Mouse (Mus musculus): ENCODE results near the gene Cdc7. TPM values are rescaled to one million over a fixed set of nuclear protein-coding genes. Genes with fewer than 3 reads are reported as not detected.

The Cdc7 gene
- 48.1 and 49.3 TPM in 2 replicates for polyA plus RNA-seq (2015; fragmentation: Nextera tagmentation; extraction: Ambion mirVana)

- Histone ChIP-seq H3K9me3 (no peaks in the 10 kb centered on the region), H3K4me3 (peak within 1 kb of the TSS; percentile 98), H3K9ac (peak within 1 kb of the TSS; percentile 91), H3K36me3 (replicated peaks) (no peaks in the 10 kb centered on the region), H3K27ac (peak within 1 kb of the TSS; percentile 83), H3K4me1 (peaks cover 17% of the 10 kb centered on the region), H3K4me2 (peak within 1 kb of the TSS; percentile 65), H3K27me3 (replicated peaks) (no peaks in the 10 kb centered on the region)
- WGBS: 4% methylated on average over 54 of the region's 54 CpGs
- ATAC-seq (replicated peaks): peak; percentile 95
Measured at GRCm38 (mm10) chr5:106963584-106964512, at the start of gene Cdc7. Gene Cdc7 (plus strand): TSS chr5:106964322.

DNA sequence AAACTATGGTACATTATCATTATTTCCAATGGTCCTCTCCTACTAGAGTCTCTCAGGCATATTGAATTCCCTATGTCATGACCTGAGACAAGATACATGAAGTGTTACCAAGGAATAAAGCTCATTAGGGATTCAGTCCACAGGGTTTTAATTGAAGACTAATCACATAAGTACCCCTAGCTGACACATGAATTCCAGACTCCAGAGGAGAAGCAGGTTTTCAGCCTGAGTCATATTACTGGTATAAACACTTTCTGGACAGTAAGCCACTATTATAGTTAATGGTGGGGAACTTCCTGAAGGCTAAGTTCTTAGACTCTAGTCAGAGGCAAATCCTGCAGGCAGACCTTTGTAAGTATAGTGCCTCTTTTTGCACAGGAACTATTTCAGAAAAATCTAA, 44.8 kb upstream of the Cdc7 start:
- H3K36me3 ChIP-seq (replicated peaks): no peaks in the 10 kb centered on the region
- H3K9ac ChIP-seq: no peak overlapping the region
- H3K4me1 ChIP-seq: no peaks in the 10 kb centered on the region
- no peaks in the 10 kb centered on the region for H3K9me3 ChIP-seq
- H3K4me2 ChIP-seq: no peak overlapping the region
- H3K27ac ChIP-seq: no peak overlapping the region
- no peaks in the 10 kb centered on the region for H3K27me3 ChIP-seq (replicated peaks)
- no peak for ATAC-seq (replicated peaks)
- no peak overlapping the region for H3K4me3 ChIP-seq

DNA sequence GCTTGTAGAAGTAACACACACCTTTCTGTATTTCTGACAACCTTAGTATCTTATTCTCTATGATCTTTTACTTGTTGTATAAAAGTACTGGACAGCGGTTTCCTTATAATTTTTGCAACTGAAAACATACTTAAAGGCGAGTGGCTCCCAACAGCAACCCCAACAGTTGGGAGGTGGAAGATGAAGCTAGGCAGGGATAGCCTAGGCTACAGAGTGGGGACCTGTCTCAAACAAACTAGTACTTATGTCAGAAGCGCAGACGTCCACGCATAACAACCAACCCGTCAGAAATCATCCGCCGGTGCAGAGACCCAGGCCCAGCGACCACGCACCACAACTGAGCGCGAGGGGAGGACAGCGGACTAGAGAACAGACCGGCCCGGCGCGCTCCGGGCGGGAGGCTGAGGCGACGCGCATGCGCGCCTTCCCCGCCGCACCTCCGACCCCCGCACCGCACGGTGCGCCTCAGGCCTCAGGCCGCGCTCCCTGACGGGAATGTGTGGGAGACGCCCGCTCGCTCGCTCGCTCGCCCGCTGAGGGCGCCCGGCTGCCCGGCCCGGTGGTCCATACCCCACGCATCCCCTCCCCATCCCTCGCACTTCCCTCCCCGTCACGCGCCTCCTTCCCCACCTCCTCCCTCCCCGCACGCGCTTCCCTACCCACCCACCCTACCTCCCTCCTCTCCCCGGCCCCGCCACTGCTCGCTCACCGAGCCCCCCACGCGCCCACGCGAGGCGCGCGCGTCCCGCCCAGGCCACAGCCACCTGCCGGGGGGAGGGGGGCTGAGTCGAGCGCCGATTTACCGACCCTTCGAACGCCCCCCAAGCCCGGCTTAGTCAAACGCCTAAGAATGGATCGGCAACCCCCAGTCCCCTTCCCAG, 38.4 kb upstream of the Cdc7 start, which contains the start of gene Hfm1:
Hfm1 (minus strand) TSS at position 834 of the 881 bp plus-strand sequence.
- WGBS: 1% methylated on average over 63 of the region's 76 CpGs
- peak within 1 kb of the TSS; percentile 55 for H3K4me3 ChIP-seq
- H3K9ac ChIP-seq: peak within 1 kb of the TSS; percentile 59
- H3K4me1 ChIP-seq: peaks cover 7% of the 10 kb centered on the region
- no peaks in the 10 kb centered on the region for H3K36me3 ChIP-seq (replicated peaks)
- H3K27ac ChIP-seq: peak within 1 kb of the TSS; percentile 90
- H3K27me3 ChIP-seq (replicated peaks): no peaks in the 10 kb centered on the region
- H3K9me3 ChIP-seq: no peaks in the 10 kb centered on the region
- peak; percentile 98 for ATAC-seq (replicated peaks)
- H3K4me2 ChIP-seq: peak within 1 kb of the TSS; percentile 51

DNA sequence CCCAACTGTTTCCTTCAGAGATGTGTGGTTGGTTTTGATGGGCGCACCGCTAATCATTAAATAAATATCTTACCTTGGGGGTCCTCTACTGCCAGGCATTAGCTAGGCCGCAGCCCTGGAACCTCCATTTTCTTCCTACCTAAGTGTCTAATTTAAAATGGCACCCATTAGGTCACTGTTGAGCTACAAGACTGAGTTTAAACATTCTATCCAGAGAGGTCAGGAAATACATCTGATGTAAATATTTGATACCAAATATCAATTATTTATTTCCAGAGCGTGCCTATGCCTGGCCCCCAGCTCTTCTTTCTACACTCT, 37.8 kb upstream of the Cdc7 start:
- Histone ChIP-seq H3K9ac (peak overlapping the region; percentile 59), H3K27me3 (replicated peaks) (no peaks in the 10 kb centered on the region), H3K27ac (peak overlapping the region; percentile 90), H3K4me3 (peak overlapping the region; percentile 55), H3K9me3 (no peaks in the 10 kb centered on the region), H3K4me2 (peak overlapping the region; percentile 51), H3K4me1 (peaks cover 7% of the 10 kb centered on the region), H3K36me3 (replicated peaks) (no peaks in the 10 kb centered on the region)
- no peak for ATAC-seq (replicated peaks)
- WGBS: 24% methylated on average over 4 of the region's 4 CpGs

DNA sequence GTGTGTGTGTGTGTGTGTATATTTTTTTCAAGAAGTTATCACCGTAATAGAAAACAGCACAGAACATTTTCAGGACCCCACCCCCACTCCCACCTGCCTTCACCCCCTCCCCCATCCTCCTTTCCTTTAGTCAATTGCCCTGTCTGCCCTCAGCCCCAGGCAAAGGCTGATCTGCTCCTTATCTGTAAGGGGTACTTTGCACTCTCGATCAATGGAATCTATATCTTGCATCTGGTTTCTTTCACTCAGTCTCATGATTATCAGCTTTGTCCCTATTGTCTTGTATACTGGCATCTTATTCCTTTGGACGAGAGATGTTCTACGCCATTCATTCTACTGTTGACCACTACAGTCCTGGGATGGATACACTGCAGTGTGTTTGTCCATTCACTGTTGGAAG, 36.1 kb upstream of the Cdc7 start:
- no peak overlapping the region for H3K9ac ChIP-seq
- no peak overlapping the region for H3K4me3 ChIP-seq
- H3K4me1 ChIP-seq: peaks cover 7% of the 10 kb centered on the region
- no peak for ATAC-seq (replicated peaks)
- WGBS: 71% methylated on average over 4 of the region's 4 CpGs
- no peaks in the 10 kb centered on the region for H3K36me3 ChIP-seq (replicated peaks)
- no peaks in the 10 kb centered on the region for H3K9me3 ChIP-seq
- H3K4me2 ChIP-seq: no peak overlapping the region
- H3K27me3 ChIP-seq (replicated peaks): no peaks in the 10 kb centered on the region
- no peak overlapping the region for H3K27ac ChIP-seq

GRCm38 (mm10) chr5:106946342-106946741, 17.8 kb upstream of the Cdc7 start:
- no peaks in the 10 kb centered on the region for H3K27me3 ChIP-seq (replicated peaks)
- H3K4me1 ChIP-seq: no peaks in the 10 kb centered on the region
- 86% methylated on average over 4 of the region's 4 CpGs for WGBS
- H3K9me3 ChIP-seq: no peaks in the 10 kb centered on the region
- H3K27ac ChIP-seq: no peak overlapping the region
- H3K4me2 ChIP-seq: no peak overlapping the region
- no peaks in the 10 kb centered on the region for H3K36me3 ChIP-seq (replicated peaks)
- no peak for ATAC-seq (replicated peaks)
- no peak overlapping the region for H3K9ac ChIP-seq
- H3K4me3 ChIP-seq: no peak overlapping the region

- H3K4me1 ChIP-seq: no peaks in the 10 kb centered on the region
- no peak overlapping the region for H3K4me3 ChIP-seq
- no peak overlapping the region for H3K4me2 ChIP-seq
- H3K27me3 ChIP-seq (replicated peaks): no peaks in the 10 kb centered on the region
- ATAC-seq (replicated peaks): no peak
- H3K9me3 ChIP-seq: no peaks in the 10 kb centered on the region
- no peaks in the 10 kb centered on the region for H3K36me3 ChIP-seq (replicated peaks)
- no peak overlapping the region for H3K27ac ChIP-seq
- 81% methylated on average over 6 of the region's 6 CpGs for WGBS
- no peak overlapping the region for H3K9ac ChIP-seq
Measured at GRCm38 (mm10) chr5:106948683-106949082, 15.4 kb upstream of the Cdc7 start.

DNA sequence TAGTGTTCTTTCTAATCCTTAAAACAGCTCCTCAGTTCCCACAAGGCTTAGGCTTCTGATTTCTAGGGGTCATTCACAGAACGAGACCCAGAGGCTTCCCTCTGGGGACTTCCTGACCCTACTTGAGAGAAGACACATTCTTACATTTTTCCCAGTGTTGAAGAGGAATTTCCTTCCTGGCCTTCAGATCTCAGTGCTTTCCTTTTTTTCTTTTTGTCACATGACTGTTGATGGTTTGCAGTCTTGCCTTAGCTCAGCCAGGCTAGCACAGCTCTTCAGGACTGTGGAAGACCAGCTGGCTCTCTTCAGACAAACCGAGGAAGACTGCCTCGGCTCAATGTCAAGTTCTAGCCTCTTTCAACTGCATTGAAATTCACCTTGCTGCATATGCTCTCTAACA, 7.7 kb upstream of the Cdc7 start:
- H3K27ac ChIP-seq: no peak overlapping the region
- H3K4me3 ChIP-seq: no peak overlapping the region
- no peaks in the 10 kb centered on the region for H3K4me1 ChIP-seq
- no peaks in the 10 kb centered on the region for H3K27me3 ChIP-seq (replicated peaks)
- H3K9ac ChIP-seq: no peak overlapping the region
- WGBS: 73% methylated on average over 3 of the region's 3 CpGs
- no peaks in the 10 kb centered on the region for H3K36me3 ChIP-seq (replicated peaks)
- H3K4me2 ChIP-seq: no peak overlapping the region
- ATAC-seq (replicated peaks): no peak
- H3K9me3 ChIP-seq: no peaks in the 10 kb centered on the region

GRCm38 (mm10) chr5:106959031-106959430, 5.1 kb upstream of the Cdc7 start:
- H3K9ac ChIP-seq: no peak overlapping the region

DNA sequence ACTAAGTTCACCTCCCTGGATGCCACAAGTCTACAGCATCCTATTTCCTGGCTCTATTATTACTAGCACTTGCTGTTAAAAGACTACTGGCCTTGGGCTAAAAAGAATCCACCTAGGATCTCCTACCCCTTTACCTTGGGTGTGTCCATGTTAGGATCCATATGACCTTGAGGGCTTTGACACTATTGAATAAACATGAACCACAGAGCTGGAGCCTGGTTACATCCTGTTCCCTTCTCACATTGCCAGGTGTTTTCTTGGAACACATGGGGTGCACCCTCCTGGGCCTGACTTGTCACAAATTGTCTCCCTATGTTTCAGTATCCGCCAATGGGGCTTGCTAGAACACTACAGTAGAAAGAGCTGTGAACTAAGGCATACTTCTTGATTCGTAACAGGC, 3.7 kb upstream of the Cdc7 start:
- Histone ChIP-seq H3K27ac (no peak overlapping the region), H3K9me3 (no peaks in the 10 kb centered on the region), H3K4me1 (peaks cover 12% of the 10 kb centered on the region), H3K27me3 (replicated peaks) (no peaks in the 10 kb centered on the region), H3K9ac (no peak overlapping the region), H3K4me2 (no peak overlapping the region), H3K36me3 (replicated peaks) (no peaks in the 10 kb centered on the region), H3K4me3 (no peak overlapping the region)
- ATAC-seq (replicated peaks): no peak
- WGBS: 87% methylated on average over 2 of the region's 2 CpGs

More at GRCm38 (mm10) chr5:106959031-106959430, 5.1 kb upstream of the Cdc7 start:
- no peak for ATAC-seq (replicated peaks)
- no peaks in the 10 kb centered on the region for H3K9me3 ChIP-seq
- no peak overlapping the region for H3K4me2 ChIP-seq
- peaks cover 5% of the 10 kb centered on the region for H3K4me1 ChIP-seq
- no peak overlapping the region for H3K27ac ChIP-seq
- H3K36me3 ChIP-seq (replicated peaks): no peaks in the 10 kb centered on the region
- no peak overlapping the region for H3K4me3 ChIP-seq
- WGBS: 81% methylated on average over 3 of the region's 3 CpGs
- no peaks in the 10 kb centered on the region for H3K27me3 ChIP-seq (replicated peaks)

DNA sequence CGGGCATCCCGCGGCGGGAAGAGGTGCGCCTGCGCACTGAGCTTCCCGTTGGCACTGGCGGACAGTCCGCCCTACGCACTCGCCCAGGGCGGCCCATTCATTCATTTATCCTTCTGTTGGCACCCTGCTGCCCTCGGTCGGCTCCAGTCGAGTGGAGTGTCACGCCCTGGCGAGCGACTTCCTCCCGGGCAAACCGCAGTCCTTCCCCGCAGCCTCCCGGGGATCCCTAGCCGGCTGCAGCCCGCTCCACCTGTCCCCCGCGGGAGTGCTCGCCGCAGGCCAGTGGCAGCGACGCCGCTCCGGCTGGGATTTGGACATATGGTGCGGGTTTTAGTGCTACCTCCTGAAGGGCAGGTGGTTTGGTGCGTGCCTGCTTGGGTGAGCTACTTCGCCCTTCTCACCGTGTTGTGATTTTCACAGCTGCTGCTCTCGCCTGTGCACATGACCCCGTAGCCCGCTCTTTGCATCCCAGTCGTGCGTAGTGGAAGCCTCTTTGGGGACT, 442 bp downstream of the Cdc7 start:
- H3K9ac ChIP-seq: peak overlapping the region; percentile 91
- H3K27ac ChIP-seq: peak overlapping the region; percentile 83
- peak overlapping the region; percentile 65 for H3K4me2 ChIP-seq
- WGBS: under 1% methylated on average over 41 of the region's 41 CpGs
- peak overlapping the region; percentile 98 for H3K4me3 ChIP-seq
- peaks cover 3% of the 10 kb centered on the region; the same call in 1 of the 2 replicates for H3K36me3 ChIP-seq (replicated peaks)
- no peaks in the 10 kb centered on the region for H3K9me3 ChIP-seq
- peak; percentile 94 for ATAC-seq (replicated peaks)
- H3K27me3 ChIP-seq (replicated peaks): no peaks in the 10 kb centered on the region
- peaks cover 17% of the 10 kb centered on the region for H3K4me1 ChIP-seq

DNA sequence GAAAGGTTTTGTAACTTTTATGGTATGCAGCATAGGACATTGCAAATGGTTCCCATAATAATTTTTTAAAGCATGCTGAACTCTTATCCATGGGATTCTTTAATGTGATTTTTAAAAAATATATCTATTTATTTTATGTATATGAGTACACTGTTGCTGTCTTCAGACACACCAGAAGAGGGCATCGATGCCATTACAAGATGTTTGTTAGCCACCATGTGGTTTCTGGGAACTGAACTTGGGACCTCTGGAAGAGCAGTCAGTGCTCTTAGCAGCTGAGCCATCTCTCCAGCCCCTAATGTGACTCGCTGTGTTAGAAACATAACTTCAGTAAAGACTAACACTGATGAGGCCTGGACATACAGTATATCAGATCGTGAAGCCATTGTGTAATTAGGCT, 2.3 kb downstream of the Cdc7 start:
- Histone ChIP-seq H3K27me3 (replicated peaks) (no peaks in the 10 kb centered on the region), H3K4me1 (peaks cover 17% of the 10 kb centered on the region), H3K27ac (no peak overlapping the region), H3K36me3 (replicated peaks) (peaks cover 11% of the 10 kb centered on the region), H3K4me3 (no peak overlapping the region), H3K9ac (no peak overlapping the region), H3K9me3 (no peaks in the 10 kb centered on the region), H3K4me2 (no peak overlapping the region)
- 96% methylated on average over 3 of the region's 3 CpGs for WGBS
- ATAC-seq (replicated peaks): no peak

Measured in midbrain, embryonic 15.5 days (tissue).